Mouse (Mus musculus) CH12.LX (cell line): ENCODE measurements around the gene Nupr1l. TPM values are rescaled to one million over a fixed set of nuclear protein-coding genes. Genes with fewer than 3 reads are reported as not detected.

ENCODE experiments used
- DNase-seq: peaks from one replicate; pipeline ENCODE4 v3.0.0-alpha.2; 2013; ENCODE audit errors: extremely low read depth
- H3K27ac ChIP-seq: 2 replicates; pipeline ENCODE4 v1.5.1; 2012; ENCODE audit warnings: low read depth, mild to moderate bottlenecking, control low read depth, moderate library complexity; ENCODE audit not compliant: insufficient read depth
- H3K27me3 ChIP-seq: replicated peaks from 2 replicates; pipeline ENCODE3; 2012; ENCODE audit warnings: inconsistent platforms
- H3K36me3 ChIP-seq, 2 experiments: replicated peaks in 1 of 2; 2 replicates each; pipeline versions ENCODE3 to v1.6.1; 2012; ENCODE audit warnings: inconsistent platforms in 1 of 2, low read length in 1 of 2, mild to moderate bottlenecking in 1 of 2, mixed read lengths in 1 of 2, moderate library complexity in 1 of 2; ENCODE audit not compliant: control insufficient read depth in 1 of 2, insufficient read depth in 1 of 2
- H3K4me1 ChIP-seq, 2 experiments: 2 replicates each; pipeline ENCODE4 v1.6.1; 2012; ENCODE audit warnings: inconsistent platforms in 1 of 2, moderate library complexity in 1 of 2; ENCODE audit not compliant: insufficient read depth in 2 of 2, control insufficient read depth in 1 of 2
- H3K4me2 ChIP-seq: 2 replicates; pipeline ENCODE4 v1.6.1; 2012; ENCODE audit warnings: low read depth, mild to moderate bottlenecking, control low read depth; ENCODE audit not compliant: poor library complexity, insufficient read depth, severe bottlenecking
- H3K4me3 ChIP-seq, 3 experiments: fragments of 150-350 bp in 1 of 3; sonication (generic) in 1 of 3; replicated peaks in 1 of 3; 2 replicates each; pipeline versions ENCODE3 to v1.5.1; 2011 to 2012; ENCODE audit warnings: low read depth in 2 of 3, low read length in 2 of 3, mild to moderate bottlenecking in 2 of 3, moderate library complexity in 2 of 3, control low read depth in 1 of 3, improper control_type of control experiment in 1 of 3, inconsistent platforms in 1 of 3, mixed read lengths in 1 of 3; ENCODE audit not compliant: poor library complexity in 1 of 3
- H3K79me2 ChIP-seq: replicated peaks from 2 replicates; pipeline ENCODE4 v1.6.1; 2012; ENCODE audit warnings: mild to moderate bottlenecking, moderate library complexity; ENCODE audit not compliant: control insufficient read depth, poor library complexity, insufficient read depth, severe bottlenecking; ENCODE audit errors: extremely low read depth
- H3K9ac ChIP-seq: 2 replicates; pipeline ENCODE4 v1.6.1; 2012; ENCODE audit warnings: low read depth, mild to moderate bottlenecking, control low read depth, moderate library complexity; ENCODE audit not compliant: insufficient read depth
- H3K9me3 ChIP-seq: replicated peaks from 2 replicates; pipeline ENCODE3; 2012; ENCODE audit warnings: low read length, inconsistent platforms, mixed read lengths
- BHLHE40 ChIP-seq: IDR thresholded peaks from 2 replicates; pipeline ENCODE4 v1.6.1; 2011; ENCODE audit warnings: mild to moderate bottlenecking, low read depth, low read length, improper control_type of control experiment
- CHD1 ChIP-seq: IDR thresholded peaks from 2 replicates; pipeline ENCODE4 v1.6.1; 2012; ENCODE audit warnings: low read depth, low read length, improper control_type of control experiment, inconsistent platforms
- CHD2 ChIP-seq: IDR thresholded peaks from 2 replicates; pipeline ENCODE4 v1.6.1; 2011; ENCODE audit warnings: low read length, improper control_type of control experiment
- CTCF ChIP-seq, 2 experiments: IDR thresholded peaks in 1 of 2; conservative IDR thresholded peaks in 1 of 2; 2 replicates each; pipeline ENCODE4 v1.5.1; 2011 to 2012; ENCODE audit warnings: low read depth in 2 of 2, low read length in 2 of 2, improper control_type of control experiment in 1 of 2, inconsistent platforms in 1 of 2, mild to moderate bottlenecking in 1 of 2, moderate library complexity in 1 of 2
- E2F4 ChIP-seq: IDR thresholded peaks from 2 replicates; pipeline ENCODE4 v1.6.1; 2011; ENCODE audit warnings: low read depth, low read length, improper control_type of control experiment; ENCODE audit not compliant: insufficient replicate concordance
- ELF1 ChIP-seq: IDR thresholded peaks from 2 replicates; pipeline ENCODE4 v1.6.1; 2014; ENCODE audit warnings: low read depth, mild to moderate bottlenecking, inconsistent platforms, low read length, improper control_type of control experiment
- HCFC1 ChIP-seq: IDR thresholded peaks from 2 replicates; pipeline ENCODE4 v1.6.1; 2012; ENCODE audit warnings: low read depth, mild to moderate bottlenecking, inconsistent platforms, low read length, improper control_type of control experiment
- KAT2A ChIP-seq: IDR thresholded peaks from 2 replicates; pipeline ENCODE4 v1.6.1; 2012; ENCODE audit warnings: low read length, improper control_type of control experiment, inconsistent platforms; ENCODE audit not compliant: insufficient replicate concordance
- MAFK ChIP-seq: IDR thresholded peaks from 2 replicates; pipeline ENCODE4 v1.6.1; 2011; ENCODE audit warnings: low read length, improper control_type of control experiment; ENCODE audit not compliant: insufficient replicate concordance
- MAZ ChIP-seq: IDR thresholded peaks from 2 replicates; pipeline ENCODE4 v1.6.1; 2012; ENCODE audit warnings: low read depth, mild to moderate bottlenecking, inconsistent platforms, low read length, improper control_type of control experiment, moderate library complexity
- MEF2A ChIP-seq: IDR thresholded peaks from 2 replicates; pipeline ENCODE4 v1.6.1; 2014; ENCODE audit warnings: low read depth, mild to moderate bottlenecking, inconsistent platforms, low read length, improper control_type of control experiment, borderline replicate concordance
- NRF1 ChIP-seq: IDR thresholded peaks from 2 replicates; pipeline ENCODE4 v1.6.1; 2014; ENCODE audit warnings: low read depth, mild to moderate bottlenecking, inconsistent platforms, low read length, improper control_type of control experiment, moderate library complexity
- POLR2A ChIP-seq: IDR thresholded peaks from 2 replicates; pipeline ENCODE4 v1.6.1; 2011; ENCODE audit warnings: low read depth, mild to moderate bottlenecking, improper control_type of control experiment, low read length
- POLR2AphosphoS2 ChIP-seq: IDR thresholded peaks from 2 replicates; pipeline ENCODE4 v1.6.1; 2011; ENCODE audit warnings: low read depth, low read length, improper control_type of control experiment
- RAD21 ChIP-seq: IDR thresholded peaks from 2 replicates; pipeline ENCODE4 v1.6.1; 2011; ENCODE audit warnings: low read depth, mild to moderate bottlenecking, low read length, improper control_type of control experiment, moderate library complexity
- USF1 ChIP-seq: IDR thresholded peaks from 2 replicates; pipeline ENCODE4 v1.6.1; 2014; ENCODE audit warnings: low read depth, mild to moderate bottlenecking, inconsistent platforms, low read length, improper control_type of control experiment
- dilution Hi-C: fragments of 300-500 bp; cut with MboI; formaldehyde crosslinking; loops from 2 replicates; pipeline ENCODE4 v1.14.3; 2020; ENCODE audit warnings: low sequenced_read_pairs; ENCODE audit not compliant: extremely low pct_unique_long_range_greater_than_20kb, extremely low pct_ligation_motif_present
- in situ Hi-C: fragments of 300-500 bp; cut with MboI; formaldehyde crosslinking; loops from 3 replicates; pipeline ENCODE4 v1.14.3; 2019; ENCODE audit warnings: low sequenced_read_pairs, low pct_ligation_motif_present, low pct_unique_long_range_greater_than_20kb, mixed read lengths
- polyA plus RNA-seq: library from polyadenylated mRNA; unstranded; fragments of >175 nt; gene quantifications from 2 replicates; pipeline ENCODE4 v1.2.1, GENCODE M21; 2012; ENCODE audit warnings: low read depth; ENCODE audit not compliant: insufficient read length
- total RNA-seq, 2 experiments: library from RNA; depleted of rRNA; stranded (reverse); fragments of 300-350 nt in 1 of 2; fragments of >200 nt in 1 of 2; gene quantifications; 2 replicates each; pipeline ENCODE4 v1.2.3; 2012 to 2014

Gene Nupr1l
- total and polyA plus RNA-seq, 3 experiments = 0.46 to 0.68 TPM; not detected in 1

GRCm38 (mm10) chr5:129919320-129919719 lies 11.0 kb downstream of the Nupr1l start:
- no peak overlapping the region for H3K27ac ChIP-seq
- peaks cover 0 to 2% of the 10 kb centered on the region in 2 experiments; a peak in 1 of 4 replicates for H3K4me1 ChIP-seq
- no peak overlapping the region for H3K9ac ChIP-seq
- H3K79me2 ChIP-seq = no peaks in the 10 kb centered on the region
- no peak for TF ChIP-seq CHD2
- TF ChIP-seq USF1 = no peak
- TF ChIP-seq BHLHE40 = no peak
- TF ChIP-seq ELF1 = no peak
- no peak for TF ChIP-seq POLR2A
- TF ChIP-seq MEF2A = no peak
- TF ChIP-seq POLR2AphosphoS2 = no peak
- no peak for TF ChIP-seq CHD1
- TF ChIP-seq KAT2A = no peak
- TF ChIP-seq NRF1 = no peak
- TF ChIP-seq MAZ = no peak
- TF ChIP-seq MAFK = no peak
- no peak for TF ChIP-seq E2F4
- no peak for TF ChIP-seq HCFC1
- no peaks in the 10 kb centered on the region for H3K36me3 ChIP-seq
- no peak for DNase-seq
- H3K9me3 ChIP-seq = no peaks in the 10 kb centered on the region
- dilution Hi-C loops = no loop called here
- no peaks in the 10 kb centered on the region for H3K27me3 ChIP-seq
- in situ Hi-C loops = no loop called here
- no peak overlapping the region for H3K4me3 ChIP-seq
- no peak overlapping the region for H3K4me2 ChIP-seq

DNA sequence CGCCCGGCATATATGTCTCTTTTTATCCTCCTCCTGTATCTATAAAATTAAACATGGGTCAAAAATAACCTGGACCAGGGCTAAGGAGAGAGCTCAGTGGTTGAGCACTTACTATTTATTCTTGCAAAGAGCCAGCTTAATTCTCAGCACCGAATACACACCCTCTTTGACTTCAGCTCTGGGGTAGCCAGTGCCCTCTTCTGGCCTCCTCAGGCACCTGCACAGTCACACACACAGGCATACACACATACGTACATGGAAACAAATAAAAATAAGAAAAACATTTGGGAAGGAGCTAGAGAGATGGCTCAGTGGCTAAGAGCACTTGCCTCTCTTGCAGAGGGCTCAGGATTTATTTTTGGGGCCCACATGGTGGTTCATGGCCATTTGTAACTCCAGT lies 13.6 kb downstream of the Nupr1l start:
- Histone ChIP-seq H3K9ac (no peak overlapping the region), H3K79me2 (no peaks in the 10 kb centered on the region), H3K4me1 (peaks cover 0 to 2% of the 10 kb centered on the region in 2 experiments; a peak in 1 of 4 replicates), H3K4me2 (no peak overlapping the region), H3K27me3 (no peaks in the 10 kb centered on the region), H3K9me3 (no peaks in the 10 kb centered on the region), H3K27ac (no peak overlapping the region), H3K36me3 (no peaks in the 10 kb centered on the region), H3K4me3 (no peak overlapping the region)
- dilution Hi-C loops (no loop called here), in situ Hi-C loops (no loop called here)
- TF ChIP-seq RAD21 = no peak
- peak in 1 of 2 experiments; percentile 10; a peak in 1 of 4 replicates for TF ChIP-seq CTCF (conservative IDR thresholded peaks at IDR 0.05 in 1 of 2, IDR thresholded peaks at IDR 0.05 in 1 of 2; ENCODE audit: low read depth in 2 of 2, low read length in 2 of 2)
- DNase-seq = no peak
